Mouse (Mus musculus): ENCODE data around the gene Pcmt1. TPM values are rescaled to one million over a fixed set of nuclear protein-coding genes. Genes with fewer than 3 reads are reported as not detected.
"Not testable (repeated sequence)": the region's sequence is repeated elsewhere in the genome, so short reads cannot be mapped to it uniquely, and the experiment has no call there.

Gene Pcmt1
- polyA plus RNA-seq, 1 experiment, result 35.5 TPM

DNA sequence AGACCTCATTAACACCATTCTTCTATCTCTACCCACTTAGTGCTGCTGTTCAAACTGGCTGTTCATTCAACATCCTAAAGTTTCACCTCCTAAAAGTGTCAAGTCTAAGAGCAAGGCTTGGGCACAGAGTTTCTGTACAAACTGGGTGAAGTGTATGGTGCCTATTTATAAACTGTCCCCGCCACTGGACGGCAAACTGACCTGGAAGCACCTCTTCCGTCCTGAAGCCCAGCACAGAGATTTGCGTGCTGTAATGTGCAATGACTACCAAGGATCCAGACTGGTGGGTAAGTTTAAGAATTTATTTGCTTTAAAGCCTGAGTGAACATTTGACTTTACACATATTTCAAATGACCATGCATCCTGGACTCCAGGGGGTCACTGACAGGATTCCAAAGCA is 51.8 kb downstream of the Pcmt1 start:
- no peaks in the 10 kb centered on the region for H3K27me3 ChIP-seq (ENCODE audit: control insufficient read depth, insufficient read depth, low read length)
- DNase-seq, result no peak
- peaks cover 13% of the 10 kb centered on the region for H3K4me1 ChIP-seq (replicated peaks; ENCODE audit: control insufficient read depth, insufficient read depth, low read length)
- WGBS, result 96% methylated on average over 4 of the region's 4 CpGs
- H3K36me3 ChIP-seq (ENCODE audit: control insufficient read depth, insufficient read depth, low read length), result 0 out of 2 replicates have a peak, but pooled peaks cover 3% of the 10 kb centered on the region
- no peak overlapping the region for H3K27ac ChIP-seq (ENCODE audit: control insufficient read depth, insufficient read depth, low read length)
- H3K4me3 ChIP-seq (ENCODE audit: control insufficient read depth, insufficient read depth, low read length), result no peak overlapping the region
- no peak for TF ChIP-seq POLR2A (IDR thresholded peaks at IDR 0.05; ENCODE audit: control insufficient read depth, extremely low read depth, insufficient read depth, low read length, poor library complexity)
- no peak for TF ChIP-seq CTCF (IDR thresholded peaks at IDR 0.05; ENCODE audit: borderline replicate concordance, control insufficient read depth, extremely low read depth, insufficient read depth, low read length, poor library complexity)

DNA sequence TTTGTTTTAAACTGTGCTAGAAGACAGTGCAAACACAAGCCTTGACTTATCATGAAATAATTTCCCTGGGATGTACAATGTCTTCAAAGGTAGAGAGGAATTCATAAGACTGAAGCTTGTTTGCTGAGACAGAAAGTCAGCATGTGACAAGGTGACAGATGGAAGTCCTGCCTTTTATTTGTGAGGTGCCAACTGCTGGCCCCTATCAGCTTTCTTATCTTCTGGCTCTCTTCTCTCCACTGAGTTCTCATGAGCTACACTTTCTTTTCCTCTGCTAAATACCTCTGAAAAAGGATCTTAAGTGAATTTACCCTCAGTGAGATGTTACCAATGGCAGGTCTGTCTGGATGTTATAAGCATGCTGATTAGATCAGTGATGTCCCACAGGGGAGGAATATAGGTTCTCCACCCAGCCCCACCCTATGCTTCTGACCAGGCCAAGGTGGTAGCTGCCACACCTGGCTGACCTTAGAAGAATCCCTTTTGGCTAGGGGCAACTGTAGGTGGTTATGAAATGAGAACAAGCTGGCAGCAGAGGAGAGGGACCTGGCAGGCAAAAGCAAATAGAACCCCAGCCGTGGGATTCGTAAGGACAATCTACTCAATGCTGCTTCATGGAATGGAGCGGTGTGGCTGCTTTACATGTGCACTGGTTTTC is 56.9 kb downstream of the Pcmt1 start:
- 0 out of 2 replicates have a peak, but pooled peaks cover 3% of the 10 kb centered on the region for H3K36me3 ChIP-seq (ENCODE audit: control insufficient read depth, insufficient read depth, low read length)
- DNase-seq, result no peak
- no peak overlapping the region for H3K27ac ChIP-seq (ENCODE audit: control insufficient read depth, insufficient read depth, low read length)
- H3K4me1 ChIP-seq (replicated peaks; ENCODE audit: control insufficient read depth, insufficient read depth, low read length), result no peaks in the 10 kb centered on the region
- WGBS, result 96% methylated on average over 3 of the region's 3 CpGs
- no peaks in the 10 kb centered on the region for H3K27me3 ChIP-seq (ENCODE audit: control insufficient read depth, insufficient read depth, low read length)
- no peak overlapping the region for H3K4me3 ChIP-seq (ENCODE audit: control insufficient read depth, insufficient read depth, low read length)
- no peak for TF ChIP-seq POLR2A (IDR thresholded peaks at IDR 0.05; ENCODE audit: control insufficient read depth, extremely low read depth, insufficient read depth, low read length, poor library complexity)
- no peak for TF ChIP-seq CTCF (IDR thresholded peaks at IDR 0.05; ENCODE audit: borderline replicate concordance, control insufficient read depth, extremely low read depth, insufficient read depth, low read length, poor library complexity)

DNA sequence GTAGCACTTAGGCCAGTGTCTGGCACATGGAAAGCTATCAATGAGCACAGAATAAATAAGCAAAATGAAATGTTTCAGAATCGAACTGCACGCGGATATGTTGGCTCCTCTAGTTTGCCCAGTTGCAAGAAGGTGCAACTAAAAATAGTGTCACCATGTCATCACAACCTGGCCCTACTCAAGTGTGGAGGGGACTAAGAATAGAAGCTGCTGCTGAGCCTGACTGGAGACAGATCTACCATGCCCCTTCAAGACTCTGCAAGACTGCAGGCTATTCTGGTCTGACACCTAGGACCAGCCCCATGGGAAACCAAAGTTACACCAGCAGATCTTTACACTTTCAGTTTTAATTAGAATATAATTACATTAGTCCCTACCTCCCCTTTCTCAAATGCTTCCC is 58.6 kb downstream of the Pcmt1 start:
- Histone ChIP-seq H3K4me3 (ENCODE audit: control insufficient read depth, insufficient read depth, low read length) (no peak overlapping the region), H3K36me3 (ENCODE audit: control insufficient read depth, insufficient read depth, low read length) (no peaks in the 10 kb centered on the region), H3K27me3 (ENCODE audit: control insufficient read depth, insufficient read depth, low read length) (no peaks in the 10 kb centered on the region), H3K27ac (ENCODE audit: control insufficient read depth, insufficient read depth, low read length) (no peak overlapping the region), H3K4me1 (replicated peaks; ENCODE audit: control insufficient read depth, insufficient read depth, low read length) (no peaks in the 10 kb centered on the region)
- TF ChIP-seq POLR2A (IDR thresholded peaks at IDR 0.05; ENCODE audit: control insufficient read depth, extremely low read depth, insufficient read depth, low read length, poor library complexity) (no peak), CTCF (IDR thresholded peaks at IDR 0.05; ENCODE audit: borderline replicate concordance, control insufficient read depth, extremely low read depth, insufficient read depth, low read length, poor library complexity) (no peak)
- no peak for DNase-seq
- 91% methylated on average over 3 of the region's 3 CpGs for WGBS

DNA sequence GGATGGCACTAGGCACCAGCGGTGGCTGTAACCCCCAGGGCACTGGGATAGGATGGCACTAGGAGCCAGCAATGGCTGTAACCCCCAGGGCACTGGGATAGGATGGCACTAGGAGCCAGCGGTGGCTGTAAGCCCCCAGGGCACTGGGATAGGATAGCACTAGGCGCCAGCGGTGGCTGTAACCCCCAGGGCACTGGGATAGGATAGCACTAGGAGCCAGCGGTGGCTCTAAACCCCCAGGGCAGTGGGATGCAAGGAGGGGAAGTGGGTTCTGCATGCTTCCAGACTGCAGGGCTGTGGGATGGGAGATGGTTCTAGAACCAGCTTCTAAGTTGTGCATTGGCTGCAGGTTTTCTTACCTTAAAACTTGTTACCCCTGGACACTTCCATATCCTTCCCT is 60.2 kb downstream of the Pcmt1 start:
- no peak for DNase-seq
- WGBS, result 97% methylated on average over 5 of the region's 5 CpGs
- Histone ChIP-seq H3K4me3 (ENCODE audit: control insufficient read depth, insufficient read depth, low read length) (no peak overlapping the region), H3K4me1 (replicated peaks; ENCODE audit: control insufficient read depth, insufficient read depth, low read length) (no peaks in the 10 kb centered on the region), H3K27ac (ENCODE audit: control insufficient read depth, insufficient read depth, low read length) (no peak overlapping the region), H3K36me3 (ENCODE audit: control insufficient read depth, insufficient read depth, low read length) (no peaks in the 10 kb centered on the region), H3K27me3 (ENCODE audit: control insufficient read depth, insufficient read depth, low read length) (no peaks in the 10 kb centered on the region)
- TF ChIP-seq CTCF (IDR thresholded peaks at IDR 0.05; ENCODE audit: borderline replicate concordance, control insufficient read depth, extremely low read depth, insufficient read depth, low read length, poor library complexity) (no peak), POLR2A (IDR thresholded peaks at IDR 0.05; ENCODE audit: control insufficient read depth, extremely low read depth, insufficient read depth, low read length, poor library complexity) (no peak)

DNA sequence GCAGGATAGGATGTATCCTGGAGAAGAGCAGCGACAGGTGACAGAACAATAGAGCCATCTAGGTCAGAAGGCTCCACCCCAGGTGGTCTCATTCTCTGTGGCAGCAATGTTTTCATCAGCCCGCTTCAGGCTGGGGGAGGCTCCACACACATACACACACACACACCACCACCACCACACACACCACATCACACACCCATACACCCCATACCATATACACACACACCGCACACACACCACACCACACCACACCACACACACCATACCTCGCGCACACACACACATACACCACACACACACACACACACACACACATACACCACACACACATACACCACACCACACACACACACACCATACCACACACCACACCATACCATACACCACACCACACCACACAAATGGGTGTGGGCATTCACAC is 61.1 kb downstream of the Pcmt1 start:
- Histone ChIP-seq H3K4me3 (ENCODE audit: control insufficient read depth, insufficient read depth, low read length) (no peak overlapping the region), H3K4me1 (replicated peaks; ENCODE audit: control insufficient read depth, insufficient read depth, low read length) (no peaks in the 10 kb centered on the region), H3K27ac (ENCODE audit: control insufficient read depth, insufficient read depth, low read length) (no peak overlapping the region), H3K27me3 (ENCODE audit: control insufficient read depth, insufficient read depth, low read length) (no peaks in the 10 kb centered on the region), H3K36me3 (ENCODE audit: control insufficient read depth, insufficient read depth, low read length) (no peaks in the 10 kb centered on the region)
- WGBS, result 91% methylated on average over 5 of the region's 5 CpGs
- TF ChIP-seq POLR2A (IDR thresholded peaks at IDR 0.05; ENCODE audit: control insufficient read depth, extremely low read depth, insufficient read depth, low read length, poor library complexity) (no peak), CTCF (IDR thresholded peaks at IDR 0.05; ENCODE audit: borderline replicate concordance, control insufficient read depth, extremely low read depth, insufficient read depth, low read length, poor library complexity) (no peak)
- no peak for DNase-seq

DNA sequence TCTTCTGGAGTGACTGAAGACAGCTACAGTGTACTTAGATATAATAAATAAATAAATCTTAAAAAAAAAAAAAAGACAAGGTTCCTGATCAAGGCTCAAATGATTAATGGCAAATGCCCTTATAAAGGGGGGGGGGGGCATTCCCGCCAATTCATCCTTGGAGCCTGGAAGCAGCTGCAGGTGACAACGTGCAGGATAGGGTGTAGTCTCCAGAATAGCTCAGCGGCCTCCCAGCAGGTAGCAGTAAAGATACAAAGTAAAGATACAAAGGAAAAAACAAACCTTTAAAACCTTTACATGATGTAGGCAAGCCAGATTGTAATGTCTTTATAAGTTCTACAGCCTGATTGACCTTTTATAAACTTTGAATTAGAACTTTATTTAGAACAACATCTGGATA is 63.4 kb downstream of the Pcmt1 start:
- not testable (repeated sequence) for H3K36me3 ChIP-seq (ENCODE audit: control insufficient read depth, insufficient read depth, low read length); H3K27me3 ChIP-seq (ENCODE audit: control insufficient read depth, insufficient read depth, low read length); H3K27ac ChIP-seq (ENCODE audit: control insufficient read depth, insufficient read depth, low read length); DNase-seq; H3K4me3 ChIP-seq (ENCODE audit: control insufficient read depth, insufficient read depth, low read length); H3K4me1 ChIP-seq (replicated peaks; ENCODE audit: control insufficient read depth, insufficient read depth, low read length)
- 89% methylated on average over 3 of the region's 3 CpGs for WGBS

DNA sequence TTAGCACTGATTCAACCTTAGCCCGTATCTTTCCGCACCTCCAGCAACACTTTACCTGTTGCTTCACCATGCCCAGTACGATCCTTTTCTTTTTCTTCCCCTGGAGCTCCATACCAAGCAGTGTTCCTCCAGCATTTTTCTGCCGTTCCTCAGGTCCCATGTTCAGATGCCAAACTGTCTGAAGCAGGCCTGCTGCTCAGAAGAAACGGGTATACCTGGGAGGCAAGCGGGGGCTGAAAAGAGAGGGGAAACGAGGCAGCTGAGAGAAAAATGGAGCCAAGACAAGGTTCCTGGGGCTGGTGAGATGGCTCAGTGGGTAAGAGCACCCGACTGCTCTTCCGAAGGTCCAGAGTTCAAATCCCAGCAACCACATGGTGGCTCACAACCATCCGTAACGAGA is 63.8 kb downstream of the Pcmt1 start:
- H3K4me1 ChIP-seq (replicated peaks; ENCODE audit: control insufficient read depth, insufficient read depth, low read length); H3K27ac ChIP-seq (ENCODE audit: control insufficient read depth, insufficient read depth, low read length); DNase-seq; H3K4me3 ChIP-seq (ENCODE audit: control insufficient read depth, insufficient read depth, low read length); H3K27me3 ChIP-seq (ENCODE audit: control insufficient read depth, insufficient read depth, low read length); H3K36me3 ChIP-seq (ENCODE audit: control insufficient read depth, insufficient read depth, low read length): not testable (repeated sequence)
- 97% methylated on average over 10 of the region's 11 CpGs for WGBS

All from thymus, adult 2 months (tissue).